Mouse (Mus musculus): Measurements from ENCODE around the gene Hspb1.

Hspb1 gene

DNA sequence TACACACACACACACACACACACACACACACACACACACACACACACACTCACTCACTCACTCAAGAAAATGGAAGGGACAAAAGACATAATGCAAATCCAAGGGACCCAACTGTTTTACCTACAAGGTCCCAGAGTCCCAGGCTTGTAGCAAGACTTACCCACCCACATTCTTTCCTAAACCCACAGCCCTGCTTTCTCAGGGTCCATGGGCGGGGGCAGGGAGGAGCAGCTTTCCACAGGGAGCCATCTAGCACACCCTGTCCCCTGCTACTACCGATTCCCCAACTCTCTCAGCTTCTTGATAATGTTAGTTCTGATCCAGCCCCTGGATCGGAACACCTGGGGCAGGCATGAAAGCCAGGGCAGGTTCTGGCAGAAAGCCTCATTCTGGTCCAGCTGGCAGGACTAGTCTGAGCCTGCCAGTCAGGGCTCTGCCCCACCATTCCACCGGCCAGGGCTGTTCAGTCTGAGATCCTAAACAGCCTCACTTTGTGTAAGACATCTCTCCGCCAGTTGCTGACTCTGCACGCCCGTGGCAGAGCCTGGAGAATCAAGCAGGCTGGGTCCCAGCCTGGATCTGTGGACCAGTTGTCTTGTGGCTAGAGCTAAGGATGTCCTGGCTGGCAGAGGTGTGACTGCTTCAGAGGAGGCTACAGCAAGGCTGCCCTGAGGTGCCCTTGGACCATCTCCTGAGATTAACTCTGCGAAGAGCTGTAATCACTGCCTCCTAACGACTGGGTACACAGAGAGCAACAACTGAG lies 5.1 kb downstream of the Hspb1 start:
- no peak for TF ChIP-seq NANOG (IDR thresholded peaks at IDR 0.05; ENCODE audit: borderline replicate concordance, low read length)
- no peak for TF ChIP-seq POU5F1 (IDR thresholded peaks at IDR 0.05; ENCODE audit: borderline replicate concordance, low read length)
- TF ChIP-seq CTCF (conservative IDR thresholded peaks at IDR 0.05; ENCODE audit: low read length): no peak
- no peaks in the 10 kb centered on the region for H3K27me3 ChIP-seq (ENCODE audit: insufficient read depth, low read length)

DNA sequence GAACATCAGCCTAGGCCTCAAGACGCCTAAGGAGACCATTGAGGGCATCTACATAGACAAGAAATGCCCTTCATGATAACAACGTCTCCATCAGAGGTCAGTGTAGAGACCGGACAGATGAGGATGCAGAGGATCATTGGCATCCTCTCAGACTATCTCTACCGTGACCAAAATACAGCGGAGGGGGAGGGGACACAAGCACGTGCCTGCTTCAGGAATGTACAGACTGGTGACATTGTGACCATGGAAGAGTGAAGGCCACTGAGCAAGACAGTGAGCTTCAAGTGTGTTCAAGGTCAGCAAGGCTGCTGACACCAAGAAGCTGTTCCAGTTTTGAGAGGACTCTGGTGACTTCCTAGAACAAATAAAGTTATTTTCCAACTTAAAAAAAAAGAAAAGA lies 7.2 kb downstream of the Hspb1 start:
- Histone ChIP-seq H3K9me3 (ENCODE audit: low read length) (no peaks in the 10 kb centered on the region), H3K27me3 (ENCODE audit: insufficient read depth, low read length) (no peaks in the 10 kb centered on the region), H3K4me3 (replicated peaks; ENCODE audit: low read length) (no peak overlapping the region), H3K36me3 (ENCODE audit: insufficient read depth, low read length) (no peaks in the 10 kb centered on the region), H3K4me1 (replicated peaks; ENCODE audit: low read depth, low read length) (peaks cover 79% of the 10 kb centered on the region)
- no peak for TF ChIP-seq POU5F1 (IDR thresholded peaks at IDR 0.05; ENCODE audit: borderline replicate concordance, low read length)
- TF ChIP-seq CTCF (conservative IDR thresholded peaks at IDR 0.05; ENCODE audit: low read length): no peak
- no peak for TF ChIP-seq NANOG (IDR thresholded peaks at IDR 0.05; ENCODE audit: borderline replicate concordance, low read length)

More for the DNA sequence above, 5.1 kb downstream of the Hspb1 start:
- Histone ChIP-seq H3K4me3 (replicated peaks; ENCODE audit: low read length) (peak overlapping the region; percentile 52), H3K4me1 (replicated peaks; ENCODE audit: low read depth, low read length) (peaks cover 74% of the 10 kb centered on the region), H3K9me3 (ENCODE audit: low read length) (no peaks in the 10 kb centered on the region), H3K36me3 (ENCODE audit: insufficient read depth, low read length) (peaks cover 3% of the 10 kb centered on the region; the same call in 1 of the 2 replicates)

DNA sequence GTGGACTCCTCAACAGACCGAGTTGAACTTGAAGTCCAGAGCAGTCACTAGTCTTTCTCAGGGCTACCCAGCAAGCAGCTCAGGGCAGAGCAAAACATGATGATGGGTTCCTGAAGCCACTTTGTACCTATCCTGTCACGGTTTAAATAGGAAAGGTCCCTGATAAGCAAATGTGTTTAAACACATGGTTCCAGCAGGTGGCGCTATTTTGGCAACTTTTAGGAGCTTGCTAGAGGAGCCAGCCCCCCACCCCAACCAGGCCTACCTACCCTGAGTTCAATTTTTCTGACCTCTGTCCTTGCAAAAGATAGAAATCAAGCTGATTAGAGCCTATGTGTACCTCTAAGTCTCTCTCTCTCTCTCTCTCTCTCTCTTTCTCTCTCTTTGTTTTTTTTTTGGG lies 10.3 kb downstream of the Hspb1 start:
- H3K36me3 ChIP-seq (ENCODE audit: insufficient read depth, low read length): no peaks in the 10 kb centered on the region
- TF ChIP-seq POU5F1 (IDR thresholded peaks at IDR 0.05; ENCODE audit: borderline replicate concordance, low read length) (no peak), CTCF (conservative IDR thresholded peaks at IDR 0.05; ENCODE audit: low read length) (peak; percentile 68)
- no peak overlapping the region for H3K4me3 ChIP-seq (replicated peaks; ENCODE audit: low read length)
- no peaks in the 10 kb centered on the region for H3K9me3 ChIP-seq (ENCODE audit: low read length)
- H3K4me1 ChIP-seq (replicated peaks; ENCODE audit: low read depth, low read length): peaks cover 72% of the 10 kb centered on the region
- H3K27me3 ChIP-seq (ENCODE audit: insufficient read depth, low read length): no peaks in the 10 kb centered on the region

DNA sequence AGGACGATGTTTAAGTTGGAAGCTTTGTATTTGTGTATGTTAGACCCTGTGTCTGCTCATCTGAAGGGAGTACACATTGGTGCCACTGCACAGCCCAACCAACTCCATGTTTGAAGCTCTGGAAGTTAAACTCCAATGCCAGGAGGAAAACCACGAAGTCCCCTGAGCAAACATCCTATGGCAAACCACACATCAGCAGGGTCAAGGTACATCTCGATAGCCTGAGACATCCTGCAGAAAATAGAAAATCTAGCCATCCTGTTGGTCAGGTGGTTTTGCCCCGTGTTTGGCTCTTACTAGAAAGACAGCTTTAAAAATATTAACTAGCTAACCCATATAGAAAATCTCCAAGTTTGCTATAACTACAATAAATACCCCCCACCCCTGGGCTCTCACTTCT lies 11.3 kb downstream of the Hspb1 start:
- Histone ChIP-seq H3K36me3 (ENCODE audit: insufficient read depth, low read length) (no peaks in the 10 kb centered on the region), H3K27me3 (ENCODE audit: insufficient read depth, low read length) (no peaks in the 10 kb centered on the region), H3K4me3 (replicated peaks; ENCODE audit: low read length) (no peak overlapping the region), H3K9me3 (ENCODE audit: low read length) (no peaks in the 10 kb centered on the region), H3K4me1 (replicated peaks; ENCODE audit: low read depth, low read length) (peaks cover 73% of the 10 kb centered on the region)
- TF ChIP-seq NANOG (IDR thresholded peaks at IDR 0.05; ENCODE audit: borderline replicate concordance, low read length) (no peak), POU5F1 (IDR thresholded peaks at IDR 0.05; ENCODE audit: borderline replicate concordance, low read length) (no peak), CTCF (conservative IDR thresholded peaks at IDR 0.05; ENCODE audit: low read length) (no peak)

DNA sequence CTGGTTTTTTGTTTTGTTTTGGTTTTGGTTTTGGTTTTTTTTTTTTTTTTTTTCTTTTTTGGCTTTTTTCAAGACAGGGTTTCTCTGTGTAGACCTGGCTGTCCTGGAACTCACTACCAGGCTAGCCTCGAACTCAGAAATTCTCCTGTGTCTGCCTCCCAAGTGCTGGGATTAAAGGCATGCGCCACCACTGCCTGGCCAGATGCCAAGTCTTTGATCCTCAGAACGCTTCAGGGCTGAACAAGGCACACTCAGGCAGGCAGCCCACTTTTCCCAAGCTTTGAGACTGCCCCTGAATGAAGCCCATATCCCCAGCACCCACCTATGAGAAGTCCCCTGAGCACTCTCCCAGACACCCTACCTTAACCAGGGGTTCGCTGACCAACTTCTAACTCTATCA lies 12.1 kb downstream of the Hspb1 start:
- Histone ChIP-seq H3K36me3 (ENCODE audit: insufficient read depth, low read length) (peaks cover 8% of the 10 kb centered on the region), H3K27me3 (ENCODE audit: insufficient read depth, low read length) (no peaks in the 10 kb centered on the region)
- TF ChIP-seq NANOG (IDR thresholded peaks at IDR 0.05; ENCODE audit: borderline replicate concordance, low read length) (no peak), POU5F1 (IDR thresholded peaks at IDR 0.05; ENCODE audit: borderline replicate concordance, low read length) (no peak), CTCF (conservative IDR thresholded peaks at IDR 0.05; ENCODE audit: low read length) (no peak)

DNA sequence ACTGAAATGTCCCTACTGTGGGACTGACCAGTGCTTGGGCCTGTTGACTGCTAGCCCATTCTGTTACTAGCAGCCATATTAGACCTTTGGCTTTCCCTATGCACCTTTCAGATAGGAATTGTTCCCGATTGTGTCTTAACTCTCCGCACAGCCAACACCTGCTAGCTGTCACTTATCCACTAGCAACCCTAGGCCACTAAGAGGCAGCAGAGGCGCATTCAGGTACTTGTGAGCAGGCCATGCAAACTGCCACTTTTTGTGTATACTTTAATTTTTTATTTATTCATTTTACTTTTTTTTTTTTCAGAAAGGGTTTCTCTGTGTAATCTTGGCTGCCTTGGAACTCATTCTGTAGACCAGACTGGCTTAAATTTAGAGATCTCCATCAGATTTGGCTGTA lies 13.0 kb downstream of the Hspb1 start:
- peaks cover 17% of the 10 kb centered on the region for H3K36me3 ChIP-seq (ENCODE audit: insufficient read depth, low read length)
- no peaks in the 10 kb centered on the region for H3K9me3 ChIP-seq (ENCODE audit: low read length)
- H3K27me3 ChIP-seq (ENCODE audit: insufficient read depth, low read length): no peaks in the 10 kb centered on the region
- no peak overlapping the region for H3K4me3 ChIP-seq (replicated peaks; ENCODE audit: low read length)
- H3K4me1 ChIP-seq (replicated peaks; ENCODE audit: low read depth, low read length): peaks cover 82% of the 10 kb centered on the region
- no peak for TF ChIP-seq POU5F1 (IDR thresholded peaks at IDR 0.05; ENCODE audit: borderline replicate concordance, low read length)
- TF ChIP-seq CTCF (conservative IDR thresholded peaks at IDR 0.05; ENCODE audit: low read length): no peak
- no peak for TF ChIP-seq NANOG (IDR thresholded peaks at IDR 0.05; ENCODE audit: borderline replicate concordance, low read length)

More for the DNA sequence above, 12.1 kb downstream of the Hspb1 start:
- H3K4me1 ChIP-seq (replicated peaks; ENCODE audit: low read depth, low read length): peaks cover 77% of the 10 kb centered on the region
- H3K4me3 ChIP-seq (replicated peaks; ENCODE audit: low read length): no peak overlapping the region
- H3K9me3 ChIP-seq (ENCODE audit: low read length): no peaks in the 10 kb centered on the region

DNA sequence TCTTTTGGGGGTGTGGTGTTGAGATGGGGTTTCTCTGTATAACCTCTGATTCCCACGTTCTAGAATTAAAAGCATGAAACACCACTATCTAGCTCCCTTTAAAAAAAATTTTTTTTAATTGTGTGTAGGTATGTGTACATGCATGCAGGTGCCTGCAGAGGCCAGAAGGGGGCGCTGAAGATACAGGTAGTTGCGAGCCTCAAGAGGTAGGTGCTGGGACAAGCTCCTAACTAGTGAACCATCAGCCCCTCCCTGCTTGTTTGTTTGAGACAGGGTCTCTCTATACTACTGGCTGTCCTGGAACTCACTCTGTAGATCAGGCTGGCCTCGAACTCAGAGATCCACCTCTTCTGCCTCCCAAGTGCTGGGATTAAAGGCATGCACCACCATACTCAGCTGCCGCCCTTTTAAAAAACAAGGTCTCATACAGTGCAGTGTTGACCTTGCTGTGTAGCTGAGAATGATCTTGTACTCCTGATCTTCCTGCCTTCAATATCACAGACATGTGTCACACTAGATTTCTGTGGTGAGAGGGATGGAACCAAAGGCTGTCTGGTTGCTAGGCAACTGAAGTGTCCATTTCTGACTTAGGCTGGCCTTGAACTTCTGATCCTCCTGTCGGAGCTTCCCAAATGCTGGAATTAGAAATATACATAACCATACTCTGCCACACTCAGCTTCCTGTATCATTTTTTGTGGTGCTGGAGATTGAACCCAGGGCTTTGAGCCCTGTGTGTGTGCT lies 13.8 kb downstream of the Hspb1 start:
- TF ChIP-seq NANOG (IDR thresholded peaks at IDR 0.05; ENCODE audit: borderline replicate concordance, low read length): no peak
- no peak for TF ChIP-seq POU5F1 (IDR thresholded peaks at IDR 0.05; ENCODE audit: borderline replicate concordance, low read length)
- TF ChIP-seq CTCF (conservative IDR thresholded peaks at IDR 0.05; ENCODE audit: low read length): peak; percentile 90

DNA sequence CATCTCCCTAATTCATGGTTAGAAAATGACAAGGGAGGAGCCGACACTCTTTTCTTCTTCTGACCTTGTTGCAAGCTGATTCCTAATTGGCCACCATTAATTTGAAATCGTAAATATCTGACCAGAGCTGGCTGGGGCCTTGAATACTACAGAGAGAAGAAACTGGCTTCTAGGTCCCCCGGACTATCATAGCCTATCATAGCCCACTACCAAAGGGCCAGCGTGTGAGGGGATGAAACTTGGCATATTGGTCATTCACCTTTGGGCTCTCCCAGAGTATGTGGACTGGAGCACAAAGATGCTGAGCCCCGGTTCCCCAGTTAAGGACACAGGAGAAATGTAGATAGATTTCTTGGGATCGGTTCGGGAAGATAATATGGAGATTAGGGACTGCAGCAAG lies 15.3 kb downstream of the Hspb1 start:
- TF ChIP-seq POU5F1 (IDR thresholded peaks at IDR 0.05; ENCODE audit: borderline replicate concordance, low read length) (no peak), NANOG (IDR thresholded peaks at IDR 0.05; ENCODE audit: borderline replicate concordance, low read length) (no peak), CTCF (conservative IDR thresholded peaks at IDR 0.05; ENCODE audit: low read length) (no peak)
- Histone ChIP-seq H3K9me3 (ENCODE audit: low read length) (no peaks in the 10 kb centered on the region), H3K4me3 (replicated peaks; ENCODE audit: low read length) (peak overlapping the region; percentile 72), H3K36me3 (ENCODE audit: insufficient read depth, low read length) (peaks cover 40% of the 10 kb centered on the region), H3K27me3 (ENCODE audit: insufficient read depth, low read length) (no peaks in the 10 kb centered on the region), H3K4me1 (replicated peaks; ENCODE audit: low read depth, low read length) (peaks cover 87% of the 10 kb centered on the region)

More for the DNA sequence above, 13.8 kb downstream of the Hspb1 start:
- Histone ChIP-seq H3K9me3 (ENCODE audit: low read length) (no peaks in the 10 kb centered on the region), H3K27me3 (ENCODE audit: insufficient read depth, low read length) (no peaks in the 10 kb centered on the region), H3K36me3 (ENCODE audit: insufficient read depth, low read length) (peaks cover 25% of the 10 kb centered on the region), H3K4me3 (replicated peaks; ENCODE audit: low read length) (no peak overlapping the region), H3K4me1 (replicated peaks; ENCODE audit: low read depth, low read length) (peaks cover 85% of the 10 kb centered on the region)
